Mouse (Mus musculus) spleen, postnatal 10 days (tissue): ENCODE measurements at regions not wholly inside any gene's neighbourhood (a gene's known extent, or its start where the extent isn't known, plus 50 kb on each side); places are given as distances from the start of the nearest gene placed in this dataset.
A peak's percentile ranks its signal among the peaks of the same experiment; 100 is the strongest.

Experiments used
- DNase-seq, 2 experiments: peaks; one replicate each; pipeline ENCODE4 v3.0.0; 2021 to 2022; ENCODE audit warnings: low spot score in 2 of 2

GRCm38 (mm10) chr16:97234321-97234720 is 63.8 kb upstream of the Dscam start:
- no peak for DNase-seq

DNA sequence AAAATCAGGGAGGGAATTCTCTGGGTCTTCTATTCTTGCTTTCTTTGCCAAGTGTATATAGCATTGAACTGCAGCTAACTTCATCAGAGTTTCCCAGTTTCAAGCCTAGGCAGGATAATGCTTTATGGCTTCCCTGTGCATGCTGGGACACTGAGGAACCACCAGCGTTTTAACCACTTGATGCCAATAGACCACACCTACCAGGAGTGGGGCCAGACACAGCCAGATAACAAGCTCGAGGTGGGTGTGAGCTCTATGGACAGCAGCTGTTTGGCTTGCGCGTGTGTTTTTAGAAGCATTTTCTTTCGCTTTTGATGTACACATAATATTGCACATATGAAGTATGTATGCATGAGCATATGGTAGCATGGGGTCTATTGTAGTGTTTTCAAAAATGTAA is 69.1 kb upstream of the Dscam start:
- DNase-seq = no peak

DNA sequence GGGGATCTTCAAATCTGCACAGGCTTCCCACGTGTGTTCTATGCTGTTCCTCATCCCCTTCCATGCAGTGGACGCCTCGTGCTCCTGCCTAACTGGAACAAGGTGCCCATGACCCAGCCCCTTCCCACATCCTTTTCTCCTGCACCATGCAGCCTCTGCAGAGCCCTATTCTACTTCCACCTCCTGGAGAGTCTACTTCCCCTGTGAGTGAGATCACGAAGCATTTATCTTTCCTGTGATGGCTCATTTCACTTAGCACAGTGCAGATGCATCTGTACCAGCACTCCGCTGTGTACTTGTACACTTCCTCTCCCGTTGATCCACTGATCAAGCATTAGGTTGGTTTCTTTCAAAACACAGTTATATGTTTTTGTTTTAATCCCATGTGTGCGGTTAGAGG is 69.5 kb upstream of the Dscam start:
- DNase-seq = no peak

DNA sequence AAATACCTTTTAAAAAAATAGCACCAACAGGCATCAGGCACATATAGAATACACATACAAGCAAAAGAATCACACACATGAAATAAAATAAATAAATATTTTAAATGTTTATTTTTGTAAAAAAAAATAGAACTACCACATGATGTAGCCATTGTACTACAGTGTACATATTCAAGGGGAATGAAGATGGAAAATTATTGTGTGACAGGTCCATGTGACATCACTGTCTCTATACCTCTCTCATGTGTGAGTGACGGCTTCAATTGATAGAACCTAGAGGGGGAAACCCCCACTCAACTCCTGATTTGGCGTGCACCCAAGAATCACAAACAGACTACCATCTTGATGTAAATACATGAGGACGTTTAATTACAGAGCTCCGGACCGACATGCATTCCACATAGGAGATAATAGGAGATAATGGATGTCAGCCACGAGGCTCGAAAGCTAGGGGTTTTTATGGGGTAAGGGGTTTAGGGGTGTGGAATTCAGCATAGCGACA is 70.4 kb upstream of the Dscam start:
- no peak for DNase-seq

DNA sequence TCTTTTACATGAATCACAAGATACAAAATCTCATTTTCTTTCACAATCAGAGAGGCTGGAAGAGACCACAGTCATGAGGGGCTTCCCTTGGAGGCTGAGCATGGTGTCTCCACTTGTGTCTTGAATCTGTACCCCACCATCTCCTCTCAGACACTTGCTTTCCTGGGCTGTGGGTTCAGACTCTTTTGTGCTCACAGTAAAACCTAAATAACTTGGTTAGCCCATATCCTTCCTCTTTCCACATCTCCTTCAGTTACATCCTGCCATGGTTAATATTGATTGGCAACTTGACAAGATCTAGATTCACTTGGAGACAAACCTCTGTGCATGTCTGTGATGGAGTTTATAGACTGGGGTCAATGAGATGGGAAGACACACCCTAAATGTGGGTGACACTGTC is 71.1 kb upstream of the Dscam start:
- no peak for DNase-seq

DNA sequence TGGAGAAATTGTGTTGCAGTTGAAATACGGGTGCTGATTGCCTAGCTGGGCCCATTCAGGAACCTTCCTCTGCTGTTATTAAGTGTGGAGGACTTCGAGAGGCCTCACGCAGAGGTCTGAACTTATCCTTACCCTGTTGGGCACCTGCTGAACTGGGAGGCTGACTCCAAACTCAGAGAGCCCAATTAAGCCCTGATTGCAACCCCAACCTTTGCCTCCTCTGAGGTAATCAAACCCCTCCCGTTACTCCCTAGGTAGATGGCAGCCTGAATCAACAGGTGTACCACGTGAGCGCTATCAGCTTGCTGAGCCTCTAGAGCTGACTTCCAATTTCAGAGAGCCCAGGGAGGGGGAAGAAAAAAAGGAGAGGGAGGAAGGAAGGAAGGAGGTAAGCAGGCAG is 79.9 kb upstream of the Dscam start:
- no peak for DNase-seq

DNA sequence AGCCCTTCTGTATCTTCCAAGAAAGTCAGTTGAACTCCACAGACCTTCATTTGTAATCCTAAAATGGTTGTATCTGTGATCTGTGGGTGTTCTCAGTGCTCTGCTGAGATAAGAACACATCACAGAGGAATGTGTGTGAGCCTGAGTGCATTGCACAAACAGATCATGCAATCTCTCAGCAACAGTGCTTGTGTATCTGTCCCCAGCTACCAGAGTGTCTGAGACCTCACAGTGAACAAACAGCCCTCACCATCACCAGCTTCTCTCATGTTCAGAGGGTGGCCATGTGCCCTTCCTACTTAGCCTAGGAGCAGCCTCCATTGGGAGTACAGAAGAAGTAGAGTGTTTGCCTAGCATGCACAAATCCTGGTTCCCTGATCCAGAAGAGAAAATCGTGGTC is 82.0 kb upstream of the Dscam start:
- DNase-seq = no peak

DNA sequence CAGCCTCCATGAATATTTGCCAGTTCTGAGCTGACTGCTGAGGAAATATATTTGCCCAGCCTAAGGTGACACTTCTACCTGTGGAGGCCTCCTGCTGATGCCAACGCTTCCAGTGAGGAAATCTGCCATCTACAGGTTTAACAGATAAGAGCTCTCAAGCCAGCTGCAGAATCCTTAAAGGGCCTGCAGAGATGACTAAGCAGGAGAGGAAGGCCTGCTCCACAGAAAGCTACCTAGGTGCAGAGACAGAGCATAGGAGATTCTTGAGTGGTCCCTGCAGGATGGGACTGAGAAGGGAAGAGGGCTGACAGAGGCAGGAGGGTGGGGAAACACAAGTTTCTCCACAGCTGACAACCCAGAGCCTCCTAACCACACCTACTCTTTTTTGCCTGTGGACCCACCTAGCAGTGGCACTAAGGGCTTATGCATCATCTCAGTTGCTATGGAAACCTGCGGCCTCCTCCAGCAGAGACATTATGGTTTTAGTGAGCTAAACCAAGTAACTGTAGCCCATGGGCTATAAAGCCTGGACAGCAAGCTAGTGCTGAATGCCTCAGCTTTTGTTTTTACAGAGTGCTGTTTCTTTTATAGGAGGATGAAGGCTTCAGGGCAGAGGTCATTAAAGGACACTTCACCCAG is 82.6 kb upstream of the Dscam start:
- no peak for DNase-seq

DNA sequence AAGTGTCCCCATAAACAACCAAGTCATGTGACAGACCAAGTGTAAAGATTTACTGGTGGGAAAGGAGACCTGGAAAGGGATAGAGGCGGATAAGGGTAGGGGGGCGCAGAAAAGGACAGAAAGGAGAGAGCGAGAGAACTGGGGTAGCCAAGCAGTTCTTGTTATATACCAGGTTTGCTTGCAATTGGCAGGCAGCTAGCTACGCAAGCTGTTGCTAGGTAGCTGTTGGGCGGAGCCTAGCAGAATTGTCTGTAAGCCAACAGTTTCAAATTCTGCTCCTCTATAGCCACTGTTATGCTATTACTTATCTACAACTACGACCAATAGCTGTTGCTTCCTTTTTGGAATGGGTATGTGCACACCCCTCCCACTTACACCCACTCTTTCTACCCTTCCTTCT is 88.3 kb upstream of the Dscam start:
- no peak for DNase-seq

GRCm38 (mm10) chr16:97263451-97263850 is 92.9 kb upstream of the Dscam start:
- DNase-seq = no peak

DNA sequence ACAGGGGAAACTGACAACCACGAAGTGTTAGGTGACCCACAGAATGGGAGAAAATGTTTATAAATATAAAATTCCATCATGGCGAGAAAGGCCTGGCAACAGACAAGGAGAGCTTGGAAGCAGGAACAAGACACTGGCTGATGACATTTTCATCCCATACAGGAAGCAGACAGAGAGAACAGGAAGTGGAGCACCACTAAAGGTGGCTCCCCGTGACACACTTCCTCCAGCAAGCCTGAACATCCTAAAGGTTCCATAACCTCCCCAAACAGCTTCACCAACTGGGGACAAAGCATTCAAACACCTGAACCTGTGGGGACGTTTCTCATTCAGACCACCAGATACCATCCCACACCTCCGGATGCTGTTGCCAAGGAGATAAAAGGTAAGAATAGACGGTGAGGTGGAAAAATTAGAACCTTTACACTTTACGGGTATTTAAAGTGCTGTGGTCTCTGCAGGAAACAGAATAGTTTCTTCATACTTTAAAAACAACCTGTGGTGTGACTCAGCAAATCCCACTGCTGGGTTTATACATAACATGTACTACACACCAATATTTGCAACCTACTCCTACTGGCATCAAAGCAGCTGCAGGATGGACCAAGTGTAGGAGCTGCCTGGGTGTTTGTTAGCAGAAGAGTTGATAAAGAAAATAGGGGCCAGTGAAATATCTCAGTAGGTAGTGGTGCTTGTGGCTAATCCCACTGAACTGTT is 86.0 kb upstream of the Bace2 start:
- no peak for DNase-seq

DNA sequence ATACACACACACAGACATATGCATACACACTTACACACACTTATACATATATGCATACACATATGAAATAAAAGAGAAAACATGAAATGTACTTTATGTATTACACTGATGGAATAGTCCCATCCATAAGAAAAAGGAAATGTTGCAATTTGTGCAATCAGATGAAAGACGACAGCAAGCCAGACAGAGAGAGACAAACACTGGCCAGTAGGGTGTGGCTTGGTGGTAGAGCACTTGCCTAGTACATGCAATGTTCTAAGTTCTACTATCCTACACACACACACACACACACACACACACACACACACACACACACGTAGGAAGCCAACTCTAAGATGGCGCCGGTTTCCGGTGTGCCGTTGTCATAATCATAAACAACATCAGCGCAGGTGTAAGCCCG is 85.3 kb upstream of the Bace2 start:
- no peak for DNase-seq

DNA sequence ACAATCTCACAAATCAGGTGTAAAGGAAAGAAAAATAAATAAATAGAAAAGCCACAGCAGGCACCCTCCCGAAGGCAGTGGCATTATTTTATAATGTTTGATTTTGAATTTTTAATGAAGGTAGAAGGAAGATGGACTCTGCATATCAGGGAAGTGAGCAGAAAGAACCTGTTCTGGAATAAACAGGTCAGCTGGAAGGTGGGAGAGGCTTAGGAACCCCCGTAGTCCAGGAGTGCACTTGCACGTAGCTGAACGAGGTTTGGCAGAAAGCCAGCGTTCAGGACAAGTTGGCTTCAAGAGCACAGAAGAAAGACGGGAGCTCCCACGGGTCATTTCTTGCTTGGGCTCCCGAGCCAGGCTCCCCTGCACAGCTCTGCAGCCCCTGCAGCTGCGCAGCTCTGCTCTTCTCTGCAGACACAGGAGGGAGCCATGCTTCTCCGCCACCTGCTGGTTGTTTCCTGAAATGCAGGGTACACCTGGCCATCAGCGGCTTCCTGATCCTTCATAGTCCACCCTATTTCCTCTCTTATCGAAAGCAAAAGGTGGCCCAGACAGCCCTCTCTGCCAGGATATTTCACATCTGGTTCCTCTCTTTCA is 84.4 kb upstream of the Bace2 start:
- peak; percentile 42 to 74 for DNase-seq

DNA sequence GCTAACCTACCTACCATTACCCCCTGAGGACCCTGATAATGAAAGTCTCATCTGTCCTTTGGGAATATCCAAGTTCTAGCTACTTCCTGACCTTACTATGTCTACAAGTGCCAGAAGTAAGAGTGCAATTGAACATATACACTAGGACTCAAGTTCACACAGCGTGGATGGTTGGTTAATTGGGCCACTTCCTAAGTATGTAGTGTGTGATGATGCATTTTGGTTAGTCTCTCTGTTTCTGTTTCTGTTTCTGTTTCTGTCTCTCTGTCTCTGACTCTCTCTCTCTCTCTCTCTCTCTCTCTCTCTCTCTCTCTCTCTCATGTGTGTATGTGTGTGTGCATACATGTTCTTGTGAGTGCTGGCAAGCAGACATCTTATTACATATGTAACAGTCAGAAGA is 77.6 kb upstream of the Bace2 start:
- no peak for DNase-seq

DNA sequence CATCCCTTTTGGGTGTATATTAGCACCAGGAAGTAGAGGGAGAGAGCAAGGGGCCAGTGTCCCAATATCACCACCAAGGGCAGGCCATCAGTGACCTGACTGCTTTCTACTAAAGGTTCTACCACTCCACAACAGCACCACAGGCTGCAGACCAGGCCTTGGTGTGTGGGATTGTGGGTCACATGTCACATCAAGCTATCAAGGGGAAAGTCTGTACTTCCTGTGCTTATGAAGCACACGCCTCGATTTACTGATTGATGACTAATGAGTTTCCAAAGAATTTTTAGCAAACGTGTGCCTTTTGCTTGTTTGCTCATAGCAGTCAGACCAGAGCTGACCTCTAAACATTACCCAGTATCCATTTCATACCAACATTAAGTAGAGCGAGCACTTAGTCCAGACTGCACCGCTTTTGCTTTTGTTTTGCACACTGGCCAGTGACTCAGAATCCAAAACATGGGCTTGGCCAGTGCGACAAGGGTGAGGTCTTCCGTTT is 74.9 kb upstream of the Bace2 start:
- DNase-seq = no peak

GRCm38 (mm10) chr16:97282943-97283342 is 73.6 kb upstream of the Bace2 start:
- no peak for DNase-seq

- DNase-seq = no peak
Measured at GRCm38 (mm10) chr16:97285886-97286447, 70.6 kb upstream of the Bace2 start.

- DNase-seq = no peak
Measured at GRCm38 (mm10) chr16:97286717-97287116, 69.8 kb upstream of the Bace2 start.

GRCm38 (mm10) chr16:97288634-97289033 is 67.9 kb upstream of the Bace2 start:
- DNase-seq = no peak

- DNase-seq = no peak
Measured at GRCm38 (mm10) chr16:97292484-97293048, 64.0 kb upstream of the Bace2 start.

- DNase-seq = peak; percentile 20 to 64
Measured at GRCm38 (mm10) chr16:97293273-97293672, 63.3 kb upstream of the Bace2 start.

GRCm38 (mm10) chr16:97297140-97297539 is 59.4 kb upstream of the Bace2 start:
- DNase-seq = no peak
